10 mouse cellular contexts compared by ENCODE assay signal in genomic region chr15:84960692-84961091, GRCm38 (mm10). TPM values are rescaled to one million over a fixed set of nuclear protein-coding genes. Genes with fewer than 3 reads are reported as not detected.
DNase-seq lines count a peak whose midpoint lies in the region; ATAC-seq and TF ChIP-seq lines count a peak whose summit lies in the region.
"Had no signal": no experiment of that assay in that cellular context is flagged by ENCODE, and none has a peak within 500 bp of the region (broad histone marks: within the 10 kb centered on the region; RNA-seq: fewer than 3 reads in every experiment).

No protein-coding gene starts in this region.

- peak; percentile 30 to 41 for DNase-seq in heart, postnatal 10 days
- no peak for DNase-seq in heart, postnatal 25 days (ENCODE audit: low spot score)
- peak; percentile 47 for DNase-seq in cerebellum, adult 11 months
- peak; percentile 68 to 85 for DNase-seq in frontal cortex, adult 2 months (ENCODE audit: extremely low spot score in 1 of 2, low spot score in 1 of 2)
- DNase-seq in midbrain, postnatal 0 days (ENCODE audit: low spot score), result peak; percentile 49
- DNase-seq in lung, postnatal 25 days (ENCODE audit: low spot score), result no peak
- no peak for DNase-seq in liver, postnatal 0 days

- no peak for TF ChIP-seq EP300 in liver, postnatal 0 days (IDR thresholded peaks at IDR 0.05; ENCODE audit: low read depth)

- H3K9ac ChIP-seq in midbrain, postnatal 0 days (replicated peaks; ENCODE audit: low read length, poor library complexity, severe bottlenecking), result peak overlapping the region; percentile 42
- H3K9ac ChIP-seq in liver, postnatal 0 days (replicated peaks), result no peak overlapping the region
- H3K9ac ChIP-seq in liver, embryonic 12.5 days, result no peak overlapping the region
- H3K9ac ChIP-seq: embryonic facial prominence, embryonic 12.5 days had no signal

- no peaks in the 10 kb centered on the region for H3K27me3 ChIP-seq in midbrain, postnatal 0 days (ENCODE audit: insufficient read depth, low read length)
- no peaks in the 10 kb centered on the region for H3K27me3 ChIP-seq in liver, postnatal 0 days (ENCODE audit: insufficient read depth, low read length)
- no peaks in the 10 kb centered on the region for H3K27me3 ChIP-seq in liver, embryonic 12.5 days (replicated peaks)
- H3K27me3 ChIP-seq: embryonic facial prominence, embryonic 12.5 days had no signal

- no peak for ATAC-seq in midbrain, postnatal 0 days (ENCODE audit: low FRiP score)
- ATAC-seq in liver, postnatal 0 days, result no peak
- ATAC-seq in liver, embryonic 12.5 days, result no peak

- H3K9me3 ChIP-seq in midbrain, postnatal 0 days (ENCODE audit: low read length), result no peaks in the 10 kb centered on the region
- H3K9me3 ChIP-seq in liver, postnatal 0 days (ENCODE audit: low read length), result no peaks in the 10 kb centered on the region
- no peaks in the 10 kb centered on the region for H3K9me3 ChIP-seq in liver, embryonic 12.5 days (replicated peaks)
- H3K9me3 ChIP-seq: embryonic facial prominence, embryonic 12.5 days had no signal

- H3K27ac ChIP-seq in midbrain, postnatal 0 days (ENCODE audit: low read depth, low read length), result peak overlapping the region; percentile 69
- no peak overlapping the region for H3K27ac ChIP-seq in liver, postnatal 0 days (ENCODE audit: low read depth)
- no peak overlapping the region for H3K27ac ChIP-seq in liver, embryonic 12.5 days
- H3K27ac ChIP-seq: embryonic facial prominence, embryonic 12.5 days; kidney, postnatal 0 days had no signal

- peak overlapping the region; percentile 17 for H3K4me3 ChIP-seq in midbrain, postnatal 0 days (ENCODE audit: low read depth, low read length)
- H3K4me3 ChIP-seq in liver, postnatal 0 days (ENCODE audit: low read depth, low read length), result no peak overlapping the region
- H3K4me3 ChIP-seq in liver, embryonic 12.5 days, result no peak overlapping the region
- H3K4me3 ChIP-seq: embryonic facial prominence, embryonic 12.5 days had no signal

- intact Hi-C loops in heart, postnatal 10 days (cut with DNase I), result no loop called here
- intact Hi-C loops in heart, postnatal 25 days (cut with DNase I), result no loop called here

- TF ChIP-seq CTCF in midbrain, postnatal 0 days (IDR thresholded peaks at IDR 0.05), result peak; percentile 47
- TF ChIP-seq CTCF in liver, postnatal 0 days (IDR thresholded peaks at IDR 0.05; ENCODE audit: low read depth), result no peak

- 21% methylated on average over 8 of the region's 8 CpGs for WGBS in midbrain, postnatal 0 days
- WGBS in liver, postnatal 0 days (ENCODE audit: insufficient replicate concordance), result 53% methylated on average over 8 of the region's 8 CpGs
- 35% methylated on average over 8 of the region's 8 CpGs for WGBS in liver, embryonic 12.5 days (ENCODE audit: insufficient replicate concordance)

- H3K36me3 ChIP-seq in midbrain, postnatal 0 days (ENCODE audit: insufficient read depth, low read length), result peaks cover 16% of the 10 kb centered on the region
- H3K36me3 ChIP-seq in liver, postnatal 0 days (replicated peaks; ENCODE audit: insufficient read depth, low read length), result no peaks in the 10 kb centered on the region
- no peaks in the 10 kb centered on the region for H3K36me3 ChIP-seq in liver, embryonic 12.5 days

- peak overlapping the region; percentile 35 for H3K4me2 ChIP-seq in midbrain, postnatal 0 days (ENCODE audit: low read depth, low read length, poor library complexity, severe bottlenecking)
- no peak overlapping the region for H3K4me2 ChIP-seq in liver, postnatal 0 days (ENCODE audit: low read depth, low read length)
- no peak overlapping the region for H3K4me2 ChIP-seq in liver, embryonic 12.5 days
- H3K4me2 ChIP-seq: embryonic facial prominence, embryonic 12.5 days had no signal

- H3K4me1 ChIP-seq in midbrain, postnatal 0 days (ENCODE audit: insufficient read depth, low read length), result peaks cover 12% of the 10 kb centered on the region
- no peaks in the 10 kb centered on the region for H3K4me1 ChIP-seq in liver, postnatal 0 days (ENCODE audit: insufficient read depth)
- H3K4me1 ChIP-seq in liver, embryonic 12.5 days, result 0 out of 2 replicates have a peak, but pooled peaks cover 3% of the 10 kb centered on the region

RNA-seq across cellular contexts. Expression of gene 5031439G07Rik, which starts 27.7 kb away (rescaled TPM):
- 10 to 100 TPM; 22.1 to 25.2 TPM for total RNA-seq in heart, postnatal 10 days (2021)
- 10 to 100 TPM; 20.5 to 21.3 TPM for total RNA-seq in heart, postnatal 25 days (2021)
- 59.7 and 61.2 TPM in 2 replicates for polyA plus RNA-seq in frontal cortex, adult 2 months (2012; rRNA removed)
- 127 and 131 TPM in 2 replicates for total RNA-seq in midbrain, postnatal 0 days (2014; rRNA removed)
- polyA plus RNA-seq in midbrain, postnatal 0 days (2015; fragmentation: Nextera tagmentation; extraction: Ambion mirVana), result 22.2 and 23.4 TPM in 2 replicates
- polyA plus RNA-seq in liver, postnatal 0 days (2015; fragmentation: Nextera tagmentation; extraction: Ambion mirVana), result 4.0 and 5.0 TPM in 2 replicates
- polyA plus RNA-seq in liver, embryonic 12.5 days (2016; fragmentation: Nextera tagmentation; extraction: Ambion mirVana), result 3.6 and 4.9 TPM in 2 replicates

RNA-seq across cellular contexts. Expression of gene Nup50, which starts 37.5 kb away (rescaled TPM):
- total RNA-seq in heart, postnatal 10 days (2021), result 10 to 100 TPM; 21.2 to 21.9 TPM
- total RNA-seq in heart, postnatal 25 days (2021), result 10 to 100 TPM; 14.6 to 17.5 TPM
- polyA plus RNA-seq in frontal cortex, adult 2 months (2012; rRNA removed), result 13.9 and 14.7 TPM in 2 replicates
- total RNA-seq in midbrain, postnatal 0 days (2014; rRNA removed), result 16.2 and 16.8 TPM in 2 replicates
- polyA plus RNA-seq in midbrain, postnatal 0 days (2015; fragmentation: Nextera tagmentation; extraction: Ambion mirVana), result 17.8 and 20.7 TPM in 2 replicates
- 13.9 and 15.2 TPM in 2 replicates for polyA plus RNA-seq in liver, postnatal 0 days (2015; fragmentation: Nextera tagmentation; extraction: Ambion mirVana)
- polyA plus RNA-seq in liver, embryonic 12.5 days (2016; fragmentation: Nextera tagmentation; extraction: Ambion mirVana), result 43.2 and 44.5 TPM in 2 replicates

RNA-seq across cellular contexts. Expression of gene Gm29666, which starts 40.9 kb away (rescaled TPM):
- under 1 TPM; 0.22 TPM for total RNA-seq in heart, postnatal 10 days (2021)
- total RNA-seq in heart, postnatal 25 days (2021), result under 1 TPM; 0.22 to 0.23 TPM
- 2.2 and 2.5 TPM in 2 replicates for polyA plus RNA-seq in frontal cortex, adult 2 months (2012; rRNA removed)
- total RNA-seq in midbrain, postnatal 0 days (2014; rRNA removed), result 0.66 and 1.4 TPM in 2 replicates
- polyA plus RNA-seq in midbrain, postnatal 0 days (2015; fragmentation: Nextera tagmentation; extraction: Ambion mirVana), result 0.56 and 0.67 TPM in 2 replicates
- 0.07 and 0.13 TPM in 2 replicates for polyA plus RNA-seq in liver, postnatal 0 days (2015; fragmentation: Nextera tagmentation; extraction: Ambion mirVana)
- 0.78 and 0.99 TPM in 2 replicates for polyA plus RNA-seq in liver, embryonic 12.5 days (2016; fragmentation: Nextera tagmentation; extraction: Ambion mirVana)

RNA-seq across cellular contexts. Expression of gene Upk3a, which starts 56.2 kb away (rescaled TPM):
- total RNA-seq in heart, postnatal 10 days (2021), result not detected
- total RNA-seq in heart, postnatal 25 days (2021), result not detected
- 0.27 and 0.34 TPM in 2 replicates for polyA plus RNA-seq in frontal cortex, adult 2 months (2012; rRNA removed)
- 0.28 and 0.66 TPM in 2 replicates for total RNA-seq in midbrain, postnatal 0 days (2014; rRNA removed)
- polyA plus RNA-seq in midbrain, postnatal 0 days (2015; fragmentation: Nextera tagmentation; extraction: Ambion mirVana), result 3.0 and 3.6 TPM in 2 replicates
- polyA plus RNA-seq in liver, postnatal 0 days (2015; fragmentation: Nextera tagmentation; extraction: Ambion mirVana), result not detected in 2 replicates
- polyA plus RNA-seq in liver, embryonic 12.5 days (2016; fragmentation: Nextera tagmentation; extraction: Ambion mirVana), result not detected in 2 replicates

Comparison
In these comparisons a context has a peak if more than half of its experiments do, and no peak if none do; other contexts are left out.
1. DNase-seq: peak in heart, postnatal 10 days (2 of 2), cerebellum, adult 11 months (single experiment), frontal cortex, adult 2 months (2 of 2) and midbrain, postnatal 0 days (single experiment); none in heart, postnatal 25 days (single experiment), lung, postnatal 25 days (single experiment) and liver, postnatal 0 days (single experiment).